Mouse (Mus musculus) left cerebral cortex, postnatal 25 days (tissue): Measurements from ENCODE around the gene Ppfia4. TPM values are rescaled to one million over a fixed set of nuclear protein-coding genes. Genes with fewer than 3 reads are reported as not detected.
"Not testable (repeated sequence)": the region's sequence is repeated elsewhere in the genome, so short reads cannot be mapped to it uniquely, and the experiment has no call there.

Experiments used
- DNase-seq, 2 experiments: peaks; one replicate each; pipeline ENCODE4 v3.0.0; 2022; ENCODE audit warnings: low spot score in 2 of 2, mixed read lengths in 1 of 2
- intact Hi-C: fragments of 180-260 bp; cut with DNase I; formaldehyde crosslinking; loops from one replicate; pipeline ENCODE4 v1.15.1; 2025
- total RNA-seq, 2 experiments: library from RNA; stranded (reverse); gene quantifications; 2 replicates each; pipeline ENCODE4 v1.2.3; 2021

Ppfia4 gene
- total RNA-seq, 2 experiments from 2014 or later, result 43.3 to 49.4 TPM

- no peak for DNase-seq
- intact Hi-C loops, result no loop called here
Observed at GRCm38 (mm10) chr1:134282342-134282741, 50.4 kb downstream of the Ppfia4 start.

- intact Hi-C loops, result no loop called here
Observed at GRCm38 (mm10) chr1:134281563-134281962, 51.2 kb downstream of the Ppfia4 start.

GRCm38 (mm10) chr1:134280174-134280573, 52.6 kb downstream of the Ppfia4 start:
- intact Hi-C loops, result no loop called here
- DNase-seq, result no peak

More at GRCm38 (mm10) chr1:134281563-134281962, 51.2 kb downstream of the Ppfia4 start:
- no peak for DNase-seq

- no peak for DNase-seq
- intact Hi-C loops, result no loop called here
Observed at GRCm38 (mm10) chr1:134276823-134277222, 55.9 kb downstream of the Ppfia4 start.

- intact Hi-C loops, result no loop called here
- DNase-seq, result peak in 1 of 2 experiments; percentile 64
Observed at GRCm38 (mm10) chr1:134275616-134276464, 56.9 kb downstream of the Ppfia4 start.

GRCm38 (mm10) chr1:134274483-134274920, 58.2 kb downstream of the Ppfia4 start:
- intact Hi-C loops, result no loop called here
- peak in 1 of 2 experiments; percentile 47 for DNase-seq

GRCm38 (mm10) chr1:134273493-134274395, 59.0 kb downstream of the Ppfia4 start:
- DNase-seq, result peak; percentile 32 to 79
- intact Hi-C loops, result no loop called here

GRCm38 (mm10) chr1:134272754-134273250, 59.9 kb downstream of the Ppfia4 start:
- DNase-seq, result no peak
- intact Hi-C loops, result no loop called here

- intact Hi-C loops, result no loop called here
- DNase-seq, result no peak
Observed at GRCm38 (mm10) chr1:134270026-134270425, 62.7 kb downstream of the Ppfia4 start.

GRCm38 (mm10) chr1:134265797-134266196, 66.9 kb downstream of the Ppfia4 start:
- intact Hi-C loops, result no loop called here
- DNase-seq, result no peak

GRCm38 (mm10) chr1:134264341-134264740, 68.4 kb downstream of the Ppfia4 start:
- intact Hi-C loops, result loop anchor here (5.0 kb wide), 1 partner anchor 63 kb away; no protein-coding TSS in a partner anchor
- DNase-seq, result no peak

- intact Hi-C loops, DNase-seq: not testable (repeated sequence)
Observed at GRCm38 (mm10) chr1:134249681-134250080, 83.0 kb downstream of the Ppfia4 start.

Other genes starting within 250 kb of the Ppfia4 start
- not detected for gene Chit1, start 221.7 kb downstream of the Ppfia4 start, total RNA-seq
- gene Chil1, start 150.8 kb downstream of the Ppfia4 start, total RNA-seq, result 10 to 100 TPM in 1 of 2 experiments, 1 to 10 TPM in 1; 9.1 to 11.6 TPM
- gene Mybph, start 139.5 kb downstream of the Ppfia4 start, total RNA-seq, result under 1 TPM in 1 of 2 experiments, not detected in 1; 0.25 TPM
- gene Adora1, start 97.5 kb downstream of the Ppfia4 start, total RNA-seq, result 100 to 1,000 TPM; 195 to 200 TPM
- gene Myog, start 42.9 kb downstream of the Ppfia4 start, total RNA-seq, result not detected
- gene Tmem183a, start 29.1 kb upstream of the Ppfia4 start, total RNA-seq, result 10 to 100 TPM; 67.2 to 72.9 TPM
- gene 4933406M09Rik, start 53.0 kb upstream of the Ppfia4 start, total RNA-seq, result not detected
- 10 to 100 TPM; 15.8 to 16.6 TPM for gene Cyb5r1, start 72.6 kb upstream of the Ppfia4 start, total RNA-seq
- gene Adipor1, start 82.5 kb upstream of the Ppfia4 start, total RNA-seq, result 10 to 100 TPM; 62.3 to 63.5 TPM
- 10 to 100 TPM; 37.1 to 37.7 TPM for gene Klhl12, start 122.6 kb upstream of the Ppfia4 start, total RNA-seq
- gene Rabif, start 161.7 kb upstream of the Ppfia4 start, total RNA-seq, result 10 to 100 TPM; 30.6 to 31.8 TPM
- not detected for gene Mgat4e, start 216.8 kb upstream of the Ppfia4 start, total RNA-seq
- gene Kdm5b, start 227.2 kb upstream of the Ppfia4 start, total RNA-seq, result 10 to 100 TPM; 64.2 to 65.5 TPM